Mouse (Mus musculus) lung, postnatal 0 days (tissue): ENCODE measurements around the gene Fbxl13.

Experiments used
- CTCF ChIP-seq: IDR thresholded peaks from 2 replicates; pipeline ENCODE4 v1.5.1; 2016; ENCODE audit warnings: antibody characterized with exemption, mild to moderate bottlenecking
- EP300 ChIP-seq: IDR thresholded peaks from 2 replicates; pipeline ENCODE4 v1.6.1; 2016; ENCODE audit warnings: antibody characterized with exemption, mild to moderate bottlenecking, control low read depth

- no peak for TF ChIP-seq CTCF
- TF ChIP-seq EP300, result no peak
Observed at GRCm38 (mm10) chr5:21439446-21440110, 205.9 kb downstream of the Fbxl13 start.
